Mouse (Mus musculus): ENCODE data around the gene Tenm4.
"Not testable (repeated sequence)": the region's sequence is repeated elsewhere in the genome, so short reads cannot be mapped to it uniquely, and the experiment has no call there.

Tenm4 gene

DNA sequence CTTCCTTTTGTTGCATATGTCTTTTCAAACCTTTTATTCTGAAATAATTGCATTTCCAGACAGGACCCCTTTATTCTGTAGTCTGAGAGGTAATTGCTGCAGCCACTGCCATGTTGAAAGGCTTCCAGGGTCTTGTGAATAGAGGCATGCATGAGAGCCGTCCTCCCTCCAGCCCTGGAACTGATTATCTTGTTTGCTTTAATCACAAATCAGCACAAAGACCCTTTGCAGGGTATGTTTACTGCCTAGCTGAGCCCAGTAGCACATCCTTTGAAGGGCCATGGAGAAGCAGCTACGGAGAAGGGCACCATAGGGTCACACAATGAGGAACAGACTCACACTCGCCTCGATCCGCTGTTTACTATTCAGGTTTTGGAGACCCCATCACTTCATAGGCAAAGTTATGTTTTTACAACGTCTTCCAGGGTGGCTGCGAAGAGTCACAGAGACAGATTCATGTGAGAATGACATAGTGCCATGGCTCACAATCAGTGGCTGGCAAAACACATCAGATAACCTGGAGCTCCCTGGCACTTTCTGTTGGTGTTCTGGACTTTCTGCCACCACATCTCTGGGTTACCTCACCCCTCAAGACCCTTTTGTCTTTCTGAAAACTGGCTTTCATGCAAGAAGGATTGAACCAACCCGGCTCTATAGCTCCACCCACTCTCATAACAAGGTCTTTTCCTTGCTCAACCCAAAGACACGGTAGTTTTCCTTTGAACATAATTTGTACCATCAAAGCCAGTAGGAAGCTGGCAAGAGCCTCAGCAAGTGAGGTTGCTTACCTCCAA is 425.6 kb downstream of the Tenm4 start:
- DNase-seq, result no peak

DNA sequence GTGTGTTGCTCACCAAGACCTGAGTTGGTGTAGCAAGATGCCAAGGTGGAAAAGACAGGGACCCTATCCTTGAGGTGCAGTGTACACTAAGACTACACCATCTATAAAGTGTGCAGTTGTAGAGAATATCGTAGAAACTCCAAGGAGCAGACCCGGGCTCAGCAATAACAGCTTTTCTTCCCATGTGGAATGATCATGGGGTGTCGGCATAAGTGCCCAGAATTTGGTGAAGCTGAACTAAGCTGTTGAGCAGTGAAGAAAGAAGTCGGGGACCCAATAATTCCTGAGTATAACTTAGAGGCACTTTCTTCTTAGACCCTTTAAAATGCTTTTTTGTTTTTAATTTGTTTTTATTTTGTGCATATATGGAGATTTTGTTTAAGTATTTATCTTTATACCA is 426.8 kb downstream of the Tenm4 start:
- DNase-seq, result no peak

DNA sequence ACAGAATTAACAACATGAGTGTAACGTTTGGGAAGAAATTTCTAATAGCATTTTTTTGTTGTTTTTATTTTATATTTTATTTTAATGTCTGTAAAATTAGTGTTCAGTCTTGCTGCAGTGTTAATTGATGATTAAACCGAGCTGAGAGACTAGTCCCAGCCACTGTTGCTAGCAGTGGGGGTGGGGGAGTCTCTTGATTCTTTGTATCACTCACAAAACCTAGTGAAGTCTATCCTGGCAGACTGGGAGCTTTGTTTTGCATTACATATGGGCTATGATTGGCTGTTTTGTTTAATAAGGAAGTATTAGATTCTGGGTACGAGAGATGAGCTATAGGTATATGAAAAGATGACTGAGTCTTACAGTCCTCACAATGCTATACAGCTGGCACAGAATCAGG is 428.0 kb downstream of the Tenm4 start:
- DNase-seq, result no peak

DNA sequence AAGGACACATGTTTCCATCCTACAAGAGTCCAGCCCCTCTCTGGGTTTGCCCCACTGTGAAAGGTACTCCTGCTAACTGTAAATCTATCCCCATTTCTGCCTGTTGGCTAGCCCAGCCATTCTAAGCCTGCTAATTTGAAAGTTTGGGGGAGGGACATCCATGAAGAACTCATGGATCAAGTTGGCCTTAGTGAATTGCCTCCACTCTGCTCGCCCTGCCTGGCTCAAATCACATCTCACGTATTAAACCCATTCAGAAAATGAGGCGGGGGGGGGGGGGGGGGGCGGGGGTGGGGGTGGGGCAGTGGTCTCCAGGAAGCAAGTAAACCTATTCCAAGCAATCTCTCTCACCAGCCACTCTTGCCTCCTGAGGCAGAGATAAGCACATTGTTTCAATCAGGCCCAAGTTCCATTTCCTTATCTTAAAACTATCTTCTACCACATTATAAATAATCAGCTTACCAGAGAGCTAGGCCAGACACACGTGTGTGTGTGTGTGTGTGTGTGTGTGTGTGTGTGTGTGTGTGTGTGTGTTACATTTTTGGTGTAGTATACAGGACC is 429.4 kb downstream of the Tenm4 start:
- DNase-seq, result no peak

DNA sequence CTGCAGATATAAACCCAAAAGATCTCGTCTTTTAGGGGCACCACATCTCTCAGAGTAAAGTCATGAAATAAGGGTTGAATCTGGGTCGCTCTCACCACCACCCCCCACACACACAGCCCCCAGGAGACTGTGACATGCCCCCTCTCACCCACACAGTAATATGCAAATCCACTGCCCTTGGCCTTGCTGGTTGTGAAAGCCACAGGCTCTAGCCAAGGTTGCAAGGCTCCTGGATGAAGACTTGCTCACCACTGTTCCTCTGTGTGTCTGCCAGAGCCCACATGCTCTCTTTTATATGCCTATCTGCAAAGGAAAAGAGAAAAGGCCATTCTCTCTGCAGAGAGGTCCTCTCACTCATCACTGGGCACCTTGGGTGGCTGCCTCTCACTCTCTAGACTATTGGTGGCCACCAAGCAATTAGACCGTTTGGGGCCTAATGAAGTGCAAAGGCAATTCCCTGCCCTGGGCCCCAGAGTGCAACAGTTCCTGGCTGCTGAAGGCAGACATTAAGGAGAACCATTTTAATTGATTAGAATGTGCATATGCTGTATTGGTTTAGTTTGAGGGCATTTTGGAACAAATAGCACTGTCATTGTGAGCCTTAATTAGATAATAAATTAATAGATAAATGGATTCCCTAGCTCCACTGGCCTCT is 433.2 kb downstream of the Tenm4 start:
- DNase-seq, result no peak

DNA sequence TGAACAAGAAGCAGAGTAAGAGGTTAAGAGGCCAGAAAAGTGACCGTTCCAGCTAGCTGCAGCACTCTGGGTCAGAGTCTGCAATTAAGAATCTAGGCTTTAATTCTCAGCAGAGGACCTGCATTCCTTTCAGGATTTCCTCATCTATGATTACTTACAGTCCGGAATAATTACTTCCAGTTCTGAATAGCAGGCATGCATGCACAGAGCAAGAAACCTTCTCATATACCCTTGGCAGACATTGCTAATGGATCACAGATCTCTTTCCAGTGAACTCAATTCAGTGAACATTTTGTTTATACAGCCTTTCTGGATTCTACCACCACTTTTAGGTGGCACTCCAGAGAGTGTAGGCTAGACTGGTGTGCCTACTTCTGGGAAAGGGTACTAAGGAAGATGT is 434.3 kb downstream of the Tenm4 start:
- DNase-seq, result no peak

DNA sequence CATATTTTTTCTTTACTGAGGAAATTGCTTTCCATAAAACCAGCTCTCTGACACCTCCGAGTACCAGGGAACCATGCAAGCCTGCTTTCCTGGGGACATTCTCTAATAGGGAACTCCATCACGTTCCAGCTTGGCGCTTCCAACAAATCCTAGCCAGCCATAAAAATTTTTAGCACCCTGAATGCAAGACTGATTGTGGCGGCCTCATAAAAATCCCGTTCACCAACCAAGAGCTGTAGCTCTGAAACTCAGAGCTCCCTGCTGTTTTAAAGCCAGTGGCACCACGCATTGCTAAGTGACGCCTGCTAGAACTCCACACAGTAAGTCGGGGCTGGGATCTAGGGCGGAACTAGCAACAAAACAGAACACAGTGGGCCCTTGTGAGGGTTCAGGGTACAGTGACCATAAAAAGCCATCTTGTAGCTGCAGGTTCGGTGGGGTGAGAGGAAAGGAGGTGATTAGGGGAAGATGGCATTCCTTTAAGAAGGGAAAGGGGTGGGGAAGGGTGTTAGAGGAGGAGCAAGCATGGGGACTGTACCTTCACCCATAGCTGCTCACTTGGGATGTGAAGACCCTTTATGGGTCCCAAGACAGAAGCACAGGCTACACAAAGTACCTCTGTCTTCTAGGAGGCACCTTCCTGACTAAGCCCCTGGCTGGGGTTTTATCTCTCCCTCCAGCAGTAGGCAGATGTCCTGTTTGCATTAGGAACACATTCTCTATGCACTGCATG is 439.0 kb downstream of the Tenm4 start:
- DNase-seq, result no peak

GRCm38 (mm10) chr7:96617371-96617770 is 446.3 kb downstream of the Tenm4 start:
- no peak for DNase-seq

GRCm38 (mm10) chr7:96619930-96620472 is 449.0 kb downstream of the Tenm4 start:
- no peak for DNase-seq

- no peak for DNase-seq
These were observed 455.3 kb downstream of the Tenm4 start for GRCm38 (mm10) chr7:96626338-96626737.

DNA sequence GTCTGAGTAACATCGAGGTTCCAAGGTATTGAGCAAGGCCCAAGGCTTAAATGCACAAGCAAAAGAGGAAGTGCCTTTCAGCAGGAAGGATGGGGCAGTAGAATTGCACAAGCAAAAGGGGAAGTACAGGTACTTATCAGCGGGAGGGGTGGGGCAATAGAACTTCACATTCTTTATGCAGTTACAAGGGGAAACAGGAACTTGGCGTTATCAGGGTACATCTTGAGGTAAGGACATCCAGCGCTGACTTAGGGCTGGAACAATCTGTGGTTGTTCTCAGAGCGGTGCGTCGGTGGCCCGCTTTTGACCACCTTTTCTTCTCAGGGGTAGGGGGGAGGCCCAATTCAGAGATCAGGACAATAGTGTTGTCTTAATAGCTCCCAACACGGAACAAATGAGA is 459.5 kb downstream of the Tenm4 start:
- DNase-seq, result not testable (repeated sequence)

- DNase-seq, result peak in 1 of 2 experiments; percentile 26
These were observed 462.0 kb downstream of the Tenm4 start for GRCm38 (mm10) chr7:96633008-96633407.

GRCm38 (mm10) chr7:96635830-96636440 is 464.9 kb downstream of the Tenm4 start:
- DNase-seq, result no peak

GRCm38 (mm10) chr7:96643461-96644204 is 472.6 kb downstream of the Tenm4 start:
- DNase-seq, result no peak

- DNase-seq, result no peak
These were observed 473.1 kb downstream of the Tenm4 start for GRCm38 (mm10) chr7:96644205-96644531.

GRCm38 (mm10) chr7:96647657-96648056 is 476.6 kb downstream of the Tenm4 start:
- DNase-seq, result no peak

GRCm38 (mm10) chr7:96648606-96649005 is 477.6 kb downstream of the Tenm4 start:
- DNase-seq, result no peak

- DNase-seq, result no peak
These were observed 478.1 kb downstream of the Tenm4 start for GRCm38 (mm10) chr7:96649171-96649570.

- no peak for DNase-seq
These were observed 479.4 kb downstream of the Tenm4 start for GRCm38 (mm10) chr7:96650435-96650834.

DNA sequence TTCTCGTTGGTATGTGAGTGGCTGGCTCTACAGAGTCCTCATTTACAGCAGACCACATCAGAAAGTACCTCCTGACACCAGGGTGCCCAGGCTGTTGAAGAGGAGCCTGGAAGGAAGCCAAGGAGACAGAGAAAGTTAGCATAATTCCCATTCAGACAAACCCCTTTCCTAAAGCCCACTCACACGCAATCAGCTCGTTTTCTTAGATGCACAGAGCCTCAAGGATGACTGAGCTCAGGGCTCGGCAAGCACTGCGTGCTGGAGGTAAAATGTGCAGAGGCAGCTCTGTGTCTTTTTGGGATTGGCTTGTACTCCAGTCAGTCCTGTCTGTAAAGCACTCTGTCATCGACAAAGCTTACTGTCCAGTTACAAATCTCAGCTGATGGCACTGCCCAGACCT is 480.0 kb downstream of the Tenm4 start:
- no peak for DNase-seq

DNA sequence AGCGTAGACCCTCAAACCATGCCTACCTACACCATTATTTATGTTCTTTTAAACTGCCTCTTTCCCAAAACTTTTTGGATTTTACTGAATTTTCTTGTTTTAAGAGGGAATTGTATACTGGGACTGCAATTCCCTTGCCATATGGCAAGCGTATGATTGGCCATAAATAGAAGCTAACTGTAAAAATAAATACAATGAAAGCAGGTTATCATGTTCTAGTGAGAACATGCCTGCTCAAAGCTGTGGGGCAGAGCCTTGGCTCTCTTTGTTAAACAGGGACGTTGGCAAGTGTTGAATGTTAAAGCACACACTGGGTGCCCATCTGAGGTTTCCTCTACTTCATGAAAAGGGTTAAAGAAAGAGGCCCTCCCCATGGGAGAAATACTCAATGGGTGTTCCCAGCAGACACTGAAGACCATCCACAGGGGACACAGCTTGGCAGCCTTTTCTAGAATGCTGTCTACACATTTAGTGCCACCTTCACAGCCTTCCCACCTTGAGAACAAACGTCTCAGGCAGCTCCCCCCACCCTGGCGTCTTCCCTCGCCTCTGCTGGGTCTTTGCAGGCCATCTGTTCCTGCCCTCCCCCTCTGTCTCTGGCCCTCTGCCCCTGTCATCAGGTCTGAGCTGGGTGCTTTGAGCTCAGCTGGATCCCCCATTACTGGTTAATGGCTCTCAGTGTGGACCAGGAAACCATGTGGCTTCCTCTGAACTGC is 480.7 kb downstream of the Tenm4 start:
- no peak for DNase-seq

Measured in kidney, adult 8-10 months (tissue).